Mouse (Mus musculus): ENCODE results near the gene Zfp740.

GRCm38 (mm10) chr15:102249967-102250366 is 46.9 kb downstream of the Zfp740 start:
- TF ChIP-seq CTCF (IDR thresholded peaks at IDR 0.05; ENCODE audit: borderline replicate concordance, insufficient read depth, low read depth, low read length) (no peak), POLR2A (IDR thresholded peaks at IDR 0.05; ENCODE audit: borderline replicate concordance, insufficient read depth, low read length) (no peak)

Data from cerebellum, adult 2 months (tissue).